In the genomic region with DNA sequence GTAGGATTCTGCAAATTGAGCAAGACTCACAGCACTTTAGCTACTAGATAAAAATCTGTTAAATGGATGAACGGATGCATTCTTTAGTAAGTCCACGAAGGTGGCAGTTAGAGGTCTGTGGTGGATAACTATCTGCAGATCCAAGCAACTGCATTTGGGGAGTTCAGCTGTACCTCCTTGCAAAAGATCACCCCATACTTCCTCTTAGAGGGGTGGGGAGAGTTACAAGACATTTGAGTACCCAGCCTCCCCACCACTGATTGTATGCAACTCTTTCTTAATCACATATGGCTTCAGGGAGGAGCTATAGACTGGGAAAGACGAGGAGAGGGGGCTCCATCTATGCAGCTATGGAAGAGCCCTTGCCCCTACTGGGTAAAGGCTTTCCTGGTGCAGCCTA, we compare ENCODE assay signal across 18 mouse cellular contexts.
A peak's percentile ranks its signal among the peaks of the same experiment; 100 is the strongest.
DNase-seq lines count a peak whose midpoint lies in the region; ATAC-seq and TF ChIP-seq lines count a peak whose summit lies in the region.
"Had no signal": no experiment of that assay in that cellular context is flagged by ENCODE, and none has a peak within 500 bp of the region (broad histone marks: within the 10 kb centered on the region; RNA-seq: fewer than 3 reads in every experiment).

No protein-coding gene starts in this region.

- no peak overlapping the region for H3K27ac ChIP-seq in layer of hippocampus, adult 2 months
- H3K27ac ChIP-seq in forebrain, postnatal 0 days (ENCODE audit: low read depth, low read length) = no peak overlapping the region
- H3K27ac ChIP-seq: embryonic facial prominence, embryonic 10.5 days; embryonic facial prominence, embryonic 12.5 days; forebrain, embryonic 13.5 days; forebrain, embryonic 15.5 days had no signal

- no peak overlapping the region for H3K9ac ChIP-seq in forebrain, postnatal 0 days
- H3K9ac ChIP-seq: embryonic facial prominence, embryonic 12.5 days; forebrain, embryonic 13.5 days; forebrain, embryonic 15.5 days had no signal

- DNase-seq in 416B (ENCODE audit: low read depth) = peak; percentile 50
- DNase-seq in layer of hippocampus, adult 2 months (ENCODE audit: low spot score in 2 of 2) = no peak
- no peak for DNase-seq in forebrain, postnatal 0 days
- DNase-seq: adrenal gland, adult 2 months; adrenal gland, postnatal 10 days; adrenal gland, postnatal 25 days; cerebellum, adult 11 months; cerebellum, adult 18-20 months; cerebellum, adult 8-10 months; cerebellum, adult 9-11 months; cerebellum, postnatal 14 days; cerebellum, postnatal 36 days had no signal

- H3K4me3 ChIP-seq in layer of hippocampus, adult 2 months = no peak overlapping the region
- no peak overlapping the region for H3K4me3 ChIP-seq in forebrain, postnatal 0 days (ENCODE audit: low read depth, low read length)
- H3K4me3 ChIP-seq: embryonic facial prominence, embryonic 10.5 days; embryonic facial prominence, embryonic 12.5 days; forebrain, embryonic 13.5 days; forebrain, embryonic 15.5 days had no signal

- TF ChIP-seq CTCF in layer of hippocampus, adult 2 months (conservative IDR thresholded peaks at IDR 0.05) = no peak
- TF ChIP-seq CTCF in forebrain, postnatal 0 days (IDR thresholded peaks at IDR 0.05; ENCODE audit: low read depth) = no peak

- 76% methylated on average over 3 of the region's 3 CpGs for WGBS in forebrain, postnatal 0 days

- no peaks in the 10 kb centered on the region for H3K27me3 ChIP-seq in forebrain, postnatal 0 days (ENCODE audit: insufficient read depth, low read length)
- H3K27me3 ChIP-seq: embryonic facial prominence, embryonic 12.5 days; forebrain, embryonic 13.5 days; forebrain, embryonic 15.5 days had no signal

- H3K9me3 ChIP-seq in forebrain, postnatal 0 days (ENCODE audit: low read length) = no peaks in the 10 kb centered on the region
- H3K9me3 ChIP-seq: embryonic facial prominence, embryonic 10.5 days; embryonic facial prominence, embryonic 12.5 days; forebrain, embryonic 13.5 days; forebrain, embryonic 15.5 days had no signal

- ATAC-seq in granulocyte monocyte progenitor cell, adult 5-6 weeks (replicated peaks; ENCODE audit: poor library complexity, severe bottlenecking) = peak; percentile 98
- ATAC-seq in megakaryocyte progenitor cell, adult 5-6 weeks (replicated peaks; ENCODE audit: poor library complexity) = peak; percentile 99
- ATAC-seq in forebrain, postnatal 0 days = no peak
- ATAC-seq: forebrain, embryonic 13.5 days; forebrain, embryonic 15.5 days had no signal

- no peaks in the 10 kb centered on the region for H3K4me1 ChIP-seq in forebrain, postnatal 0 days (ENCODE audit: insufficient read depth)
- H3K4me1 ChIP-seq: embryonic facial prominence, embryonic 10.5 days; embryonic facial prominence, embryonic 12.5 days; forebrain, embryonic 13.5 days; forebrain, embryonic 15.5 days had no signal

- no peak overlapping the region for H3K4me2 ChIP-seq in forebrain, postnatal 0 days (ENCODE audit: low read depth)
- H3K4me2 ChIP-seq: embryonic facial prominence, embryonic 12.5 days; forebrain, embryonic 13.5 days; forebrain, embryonic 15.5 days had no signal

- no peaks in the 10 kb centered on the region for H3K36me3 ChIP-seq in forebrain, postnatal 0 days (ENCODE audit: insufficient read depth)
- H3K36me3 ChIP-seq: embryonic facial prominence, embryonic 10.5 days; embryonic facial prominence, embryonic 12.5 days; forebrain, embryonic 15.5 days had no signal
